Mouse (Mus musculus): Measurements from ENCODE around the gene Amfr. TPM values are rescaled to one million over a fixed set of nuclear protein-coding genes. Genes with fewer than 3 reads are reported as not detected.

The Amfr gene
- total and polyA plus RNA-seq, 3 experiments, result 86.7 to 126 (median 102) TPM

DNA sequence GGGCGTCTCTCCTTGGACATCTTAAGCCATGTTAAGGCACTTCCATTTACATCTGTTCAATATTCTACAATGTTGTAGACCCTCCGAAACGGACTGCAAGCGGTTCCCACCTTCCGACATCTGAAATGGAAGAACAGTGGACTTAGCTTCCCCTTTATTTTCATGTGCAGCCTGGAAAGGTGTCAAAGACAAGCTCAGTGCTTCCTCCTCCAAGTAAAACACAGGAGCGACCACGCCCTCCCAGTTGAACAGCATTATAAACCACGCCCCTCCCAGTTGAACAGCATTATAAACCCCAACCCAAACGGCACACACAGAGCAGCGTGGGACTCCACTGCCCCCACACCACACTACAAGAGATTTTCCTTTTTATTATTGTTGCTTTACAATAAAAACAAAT lies 41.2 kb downstream of the Amfr start:
- Histone ChIP-seq H3K36me3 (replicated peaks in 1 of 2; ENCODE audit: control insufficient read depth in 1 of 2, insufficient read depth in 1 of 2, low read length in 1 of 2) (peaks cover 49 to 76% of the 10 kb centered on the region in 2 experiments), H3K9ac (ENCODE audit: insufficient read depth, low read depth) (no peak overlapping the region), H3K27me3 (replicated peaks) (no peaks in the 10 kb centered on the region), H3K9me3 (replicated peaks; ENCODE audit: low read length) (no peaks in the 10 kb centered on the region), H3K4me1 (ENCODE audit: control insufficient read depth in 1 of 2, insufficient read depth in 2 of 2) (peaks cover 0 to 4% of the 10 kb centered on the region in 2 experiments; a peak in 1 of 4 replicates), H3K79me2 (replicated peaks; ENCODE audit: control insufficient read depth, extremely low read depth, insufficient read depth, poor library complexity, severe bottlenecking) (no peaks in the 10 kb centered on the region), H3K4me3 (replicated peaks in 1 of 3; ENCODE audit: low read depth in 2 of 3, low read length in 2 of 3, poor library complexity in 1 of 3) (no peak overlapping the region), H3K4me2 (ENCODE audit: insufficient read depth, low read depth, poor library complexity, severe bottlenecking) (no peak overlapping the region), H3K27ac (ENCODE audit: insufficient read depth, low read depth) (no peak overlapping the region)
- dilution Hi-C loops (cut with MboI; ENCODE audit: extremely low pct_ligation_motif_present, extremely low pct_unique_long_range_greater_than_20kb, low sequenced_read_pairs) (no loop called here), in situ Hi-C loops (cut with MboI; ENCODE audit: low pct_ligation_motif_present, low pct_unique_long_range_greater_than_20kb, low sequenced_read_pairs) (no loop called here)
- DNase-seq (ENCODE audit: extremely low read depth), result no peak
- TF ChIP-seq MEF2A (IDR thresholded peaks at IDR 0.05; ENCODE audit: borderline replicate concordance, low read depth, low read length) (no peak), TBP (conservative IDR thresholded peaks at IDR 0.05; ENCODE audit: low read depth, low read length) (no peak), IRF4 (IDR thresholded peaks at IDR 0.05; ENCODE audit: low read depth, low read length) (no peak), HCFC1 (IDR thresholded peaks at IDR 0.05; ENCODE audit: low read depth, low read length) (no peak), ZC3H11A (IDR thresholded peaks at IDR 0.05; ENCODE audit: low read depth, low read length) (no peak), BHLHE40 (IDR thresholded peaks at IDR 0.05; ENCODE audit: low read depth, low read length) (no peak), E2F4 (IDR thresholded peaks at IDR 0.05; ENCODE audit: insufficient replicate concordance, low read depth, low read length) (no peak), USF2 (conservative IDR thresholded peaks at IDR 0.05; ENCODE audit: low read depth, low read length) (no peak), JUND (conservative IDR thresholded peaks at IDR 0.05; ENCODE audit: low read depth, low read length) (no peak), ELF1 (IDR thresholded peaks at IDR 0.05; ENCODE audit: low read depth, low read length) (no peak), NELFE (IDR thresholded peaks at IDR 0.05; ENCODE audit: low read depth, low read length) (no peak), TCF12 (IDR thresholded peaks at IDR 0.05; ENCODE audit: low read depth, low read length) (no peak), ZNF384 (IDR thresholded peaks at IDR 0.05; ENCODE audit: low read depth, low read length) (no peak), RCOR1 (conservative IDR thresholded peaks at IDR 0.05; ENCODE audit: low read depth, low read length) (no peak), KAT2A (IDR thresholded peaks at IDR 0.05; ENCODE audit: insufficient replicate concordance, low read length) (no peak), ZKSCAN1 (IDR thresholded peaks at IDR 0.05; ENCODE audit: borderline replicate concordance, low read depth, low read length) (no peak), MAX (IDR thresholded peaks at IDR 0.05; ENCODE audit: low read length) (no peak), CHD1 (IDR thresholded peaks at IDR 0.05; ENCODE audit: low read depth, low read length) (no peak)

DNA sequence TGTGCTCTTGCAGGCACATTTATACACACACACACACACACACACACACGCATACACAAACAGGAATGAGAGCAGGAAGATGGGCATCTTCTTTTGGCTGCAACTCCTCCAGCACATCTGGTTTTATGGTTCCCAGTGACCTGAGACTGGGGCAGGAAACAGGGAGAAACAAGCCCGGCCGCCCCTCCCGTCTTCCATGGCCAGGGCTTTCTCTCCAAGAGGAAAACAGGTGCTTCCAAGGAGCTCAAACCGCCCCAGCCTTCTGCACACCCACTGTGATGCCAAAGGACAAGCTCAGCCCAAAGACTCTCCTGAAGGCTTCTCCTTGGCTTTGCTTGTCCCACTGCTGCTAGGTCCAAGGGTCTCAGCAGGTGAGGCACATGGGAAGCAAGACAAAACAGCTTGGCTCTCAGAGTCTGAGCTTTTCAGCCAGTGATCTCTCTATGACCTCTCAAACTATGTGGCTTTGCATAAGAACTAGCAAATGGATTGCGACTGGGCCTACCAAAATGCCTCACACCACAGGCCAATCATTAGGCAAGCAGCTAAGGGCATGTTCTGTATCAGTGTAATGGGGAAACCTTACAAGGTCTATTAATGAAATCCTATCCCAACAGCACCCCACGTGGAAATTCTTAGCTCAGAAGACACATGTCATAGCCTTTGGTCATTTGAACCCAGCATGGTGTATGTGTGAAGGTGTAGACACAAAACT lies 42.9 kb downstream of the Amfr start:
- dilution Hi-C loops (cut with MboI; ENCODE audit: extremely low pct_ligation_motif_present, extremely low pct_unique_long_range_greater_than_20kb, low sequenced_read_pairs), result no loop called here
- Histone ChIP-seq H3K9ac (ENCODE audit: insufficient read depth, low read depth) (no peak overlapping the region), H3K27me3 (replicated peaks) (no peaks in the 10 kb centered on the region), H3K4me2 (ENCODE audit: insufficient read depth, low read depth, poor library complexity, severe bottlenecking) (no peak overlapping the region), H3K27ac (ENCODE audit: insufficient read depth, low read depth) (no peak overlapping the region), H3K79me2 (replicated peaks; ENCODE audit: control insufficient read depth, extremely low read depth, insufficient read depth, poor library complexity, severe bottlenecking) (no peaks in the 10 kb centered on the region), H3K36me3 (replicated peaks in 1 of 2; ENCODE audit: control insufficient read depth in 1 of 2, insufficient read depth in 1 of 2, low read length in 1 of 2) (peaks cover 34 to 59% of the 10 kb centered on the region in 2 experiments), H3K4me1 (ENCODE audit: control insufficient read depth in 1 of 2, insufficient read depth in 2 of 2) (peaks cover 0 to 4% of the 10 kb centered on the region in 2 experiments; a peak in 1 of 4 replicates), H3K4me3 (replicated peaks in 1 of 3; ENCODE audit: low read depth in 2 of 3, low read length in 2 of 3, poor library complexity in 1 of 3) (no peak overlapping the region), H3K9me3 (replicated peaks; ENCODE audit: low read length) (no peaks in the 10 kb centered on the region)
- TF ChIP-seq EP300 (IDR thresholded peaks at IDR 0.05; ENCODE audit: low read length), result no peak
- TF ChIP-seq MAFK (IDR thresholded peaks at IDR 0.05; ENCODE audit: insufficient replicate concordance, low read length), result no peak
- no peak for TF ChIP-seq MXI1 (IDR thresholded peaks at IDR 0.05; ENCODE audit: low read depth, low read length)
- TF ChIP-seq ZMIZ1 (IDR thresholded peaks at IDR 0.05; ENCODE audit: low read depth, low read length), result no peak
- no peak for TF ChIP-seq ETS1 (conservative IDR thresholded peaks at IDR 0.05; ENCODE audit: low read depth, low read length)
- no peak for TF ChIP-seq GABPA (IDR thresholded peaks at IDR 0.05; ENCODE audit: insufficient replicate concordance, low read depth, low read length)
- no peak for TF ChIP-seq RAD21 (IDR thresholded peaks at IDR 0.05; ENCODE audit: low read depth, low read length)
- no peak for TF ChIP-seq USF1 (IDR thresholded peaks at IDR 0.05; ENCODE audit: low read depth, low read length)
- TF ChIP-seq KAT2A (IDR thresholded peaks at IDR 0.05; ENCODE audit: insufficient replicate concordance, low read length), result no peak
- TF ChIP-seq E2F4 (IDR thresholded peaks at IDR 0.05; ENCODE audit: insufficient replicate concordance, low read depth, low read length), result no peak
- TF ChIP-seq BHLHE40 (IDR thresholded peaks at IDR 0.05; ENCODE audit: low read depth, low read length), result no peak
- no peak for TF ChIP-seq NRF1 (IDR thresholded peaks at IDR 0.05; ENCODE audit: low read depth, low read length)
- TF ChIP-seq NELFE (IDR thresholded peaks at IDR 0.05; ENCODE audit: low read depth, low read length), result no peak
- no peak for TF ChIP-seq TCF12 (IDR thresholded peaks at IDR 0.05; ENCODE audit: low read depth, low read length)
- DNase-seq (ENCODE audit: extremely low read depth), result no peak
- in situ Hi-C loops (cut with MboI; ENCODE audit: low pct_ligation_motif_present, low pct_unique_long_range_greater_than_20kb, low sequenced_read_pairs), result no loop called here
